Mouse (Mus musculus) C2C12 (cell line): Measurements from ENCODE around the gene Rnf157. TPM values are rescaled to one million over a fixed set of nuclear protein-coding genes. Genes with fewer than 3 reads are reported as not detected.

Source experiments
- H3K27me3 ChIP-seq: one replicate; pipeline ENCODE4 v1.6.1; 2011; ENCODE audit not compliant: control insufficient read depth, insufficient read depth, insufficient read length
- H3K36me3 ChIP-seq: one replicate; pipeline ENCODE4 v1.6.1; 2011; ENCODE audit not compliant: control insufficient read depth, insufficient read depth
- H3K4me3 ChIP-seq: one replicate; pipeline ENCODE4 v1.5.1; 2011; ENCODE audit warnings: mild to moderate bottlenecking, control low read depth; ENCODE audit not compliant: poor library complexity, insufficient read depth, severe bottlenecking
- H3K79me2 ChIP-seq: one replicate; pipeline ENCODE4 v1.6.1; 2011; ENCODE audit not compliant: control insufficient read depth, insufficient read depth
- H3K79me3 ChIP-seq: one replicate; pipeline ENCODE4 v1.6.1; 2011; ENCODE audit warnings: low read depth, control low read depth
- H3ac ChIP-seq: one replicate; pipeline ENCODE3; 2011; ENCODE audit warnings: low read depth; ENCODE audit not compliant: control insufficient read depth, insufficient read length
- CEBPB ChIP-seq: IDR thresholded peaks from one replicate; pipeline ENCODE4 v1.6.1; 2011; ENCODE audit warnings: low read depth, mild to moderate bottlenecking, control low read depth, moderate library complexity
- CTCF ChIP-seq: IDR thresholded peaks from one replicate; pipeline ENCODE4 v1.5.1; 2011; ENCODE audit not compliant: control insufficient read depth, insufficient read depth, insufficient read length
- FOSL1 ChIP-seq: IDR thresholded peaks from one replicate; pipeline ENCODE4 v1.8.0; 2011; ENCODE audit warnings: mild to moderate bottlenecking, low read length; ENCODE audit not compliant: poor library complexity, insufficient read depth, severe bottlenecking
- MAX ChIP-seq: IDR thresholded peaks from one replicate; pipeline ENCODE4 v1.6.1; 2011; ENCODE audit warnings: mild to moderate bottlenecking, control low read depth
- MYOD1 ChIP-seq: IDR thresholded peaks from one replicate; pipeline ENCODE4 v1.6.1; 2011; ENCODE audit warnings: low read depth; ENCODE audit not compliant: control insufficient read depth, insufficient read length
- MYOG ChIP-seq: IDR thresholded peaks from one replicate; pipeline ENCODE4 v1.6.1; 2011; ENCODE audit not compliant: control insufficient read depth, insufficient read length; ENCODE audit errors: extremely low read depth
- USF1 ChIP-seq: IDR thresholded peaks from one replicate; pipeline ENCODE4 v1.6.1; 2011; ENCODE audit warnings: low read depth, mild to moderate bottlenecking, control low read depth, moderate library complexity
- polyA plus RNA-seq: library from polyadenylated mRNA; unstranded; fragments of >200 nt; fragmentation: generic; extraction: Trizol; gene quantifications from one replicate; pipeline ENCODE4 v1.2.1, GENCODE M21; 2012; ENCODE audit warnings: missing spikeins

Rnf157 gene
- polyA plus RNA-seq, 1 experiment: 13.2 TPM

DNA sequence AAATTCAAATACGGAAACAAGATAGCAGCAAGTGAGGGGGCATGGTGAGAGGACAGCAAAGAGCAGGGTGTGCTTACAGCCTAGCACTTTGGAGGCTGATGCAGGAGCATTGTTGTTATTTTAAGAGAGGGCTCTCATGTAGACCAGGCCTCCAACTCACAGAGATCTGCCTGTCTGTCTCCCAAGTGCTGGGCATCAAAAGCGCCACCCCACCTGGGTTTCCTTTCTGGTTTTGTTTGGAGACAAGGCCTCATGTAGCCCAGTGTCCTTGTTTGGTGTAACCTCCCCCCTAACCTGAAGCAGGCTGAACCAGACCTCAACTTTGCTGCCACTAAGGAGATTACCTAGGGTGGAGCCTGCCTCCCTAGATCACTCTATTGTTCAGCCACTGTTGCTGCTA, 9.7 kb upstream of the Rnf157 start:
- no peak overlapping the region for H3K4me3 ChIP-seq
- H3K36me3 ChIP-seq: no peaks in the 10 kb centered on the region
- no peaks in the 10 kb centered on the region for H3K27me3 ChIP-seq
- no peak for TF ChIP-seq MYOG
- H3K79me3 ChIP-seq: no peaks in the 10 kb centered on the region
- no peak overlapping the region for H3ac ChIP-seq
- H3K79me2 ChIP-seq: no peaks in the 10 kb centered on the region

DNA sequence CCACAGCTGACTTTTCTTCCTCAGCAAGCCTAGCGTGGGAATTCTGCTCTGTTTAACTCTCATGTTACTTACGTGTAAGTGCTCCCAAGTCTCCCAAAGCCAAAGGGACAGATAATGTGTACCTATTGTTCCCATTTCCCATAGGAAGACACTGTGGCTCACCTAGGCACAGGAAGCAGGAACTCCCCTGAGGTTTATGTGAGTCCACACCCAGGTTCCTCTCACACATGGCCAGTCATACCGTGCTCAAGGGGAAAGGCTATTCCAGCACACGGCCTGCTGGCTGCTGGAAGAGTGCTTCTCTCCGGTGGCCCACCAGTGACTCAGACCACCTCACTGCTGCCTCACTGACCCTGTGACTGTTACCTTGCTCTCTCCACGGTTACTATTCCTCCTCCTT, 8.3 kb upstream of the Rnf157 start:
- no peaks in the 10 kb centered on the region for H3K36me3 ChIP-seq
- H3K27me3 ChIP-seq: no peaks in the 10 kb centered on the region
- TF ChIP-seq CEBPB: no peak
- no peak for TF ChIP-seq MYOG
- TF ChIP-seq CTCF: no peak
- TF ChIP-seq MYOD1: no peak
- no peak for TF ChIP-seq MAX
- TF ChIP-seq USF1: no peak
- no peak for TF ChIP-seq FOSL1
- H3ac ChIP-seq: no peak overlapping the region
- no peaks in the 10 kb centered on the region for H3K79me2 ChIP-seq
- H3K79me3 ChIP-seq: no peaks in the 10 kb centered on the region
- H3K4me3 ChIP-seq: no peak overlapping the region

DNA sequence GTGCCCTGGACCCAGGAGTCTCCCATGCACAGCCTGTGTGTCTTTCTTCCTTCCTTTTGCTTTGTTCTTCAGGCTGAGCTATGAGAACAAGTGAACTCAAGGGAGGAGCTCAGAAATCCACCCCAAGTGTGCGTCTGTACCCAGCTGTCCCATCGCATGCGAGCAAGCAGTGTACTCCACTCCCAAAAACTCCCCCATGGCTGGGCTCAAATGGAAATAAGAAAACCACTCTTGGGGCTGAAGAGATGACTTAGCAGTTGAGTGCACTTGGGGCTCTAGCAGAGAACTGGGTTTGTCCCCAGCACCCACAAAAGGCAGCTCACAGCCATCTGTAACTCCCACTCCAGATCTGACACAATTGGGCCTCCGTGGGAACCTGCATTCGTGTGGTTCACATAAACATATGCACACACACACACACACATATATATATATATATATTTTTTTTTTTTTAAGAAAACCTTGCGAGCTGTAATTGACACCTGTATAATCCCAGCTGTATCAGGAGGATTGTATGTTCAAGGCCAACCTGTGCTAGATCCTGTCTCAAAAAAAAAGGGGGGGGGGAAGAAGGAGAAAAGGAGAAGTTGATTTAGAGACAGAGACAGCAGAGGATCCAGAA, 6.1 kb upstream of the Rnf157 start:
- Histone ChIP-seq H3K36me3 (no peaks in the 10 kb centered on the region), H3ac (no peak overlapping the region), H3K79me3 (no peaks in the 10 kb centered on the region), H3K79me2 (no peaks in the 10 kb centered on the region), H3K27me3 (no peaks in the 10 kb centered on the region), H3K4me3 (no peak overlapping the region)
- TF ChIP-seq FOSL1 (no peak), MYOD1 (no peak), MAX (no peak), USF1 (no peak), CTCF (no peak), CEBPB (no peak), MYOG (no peak)

DNA sequence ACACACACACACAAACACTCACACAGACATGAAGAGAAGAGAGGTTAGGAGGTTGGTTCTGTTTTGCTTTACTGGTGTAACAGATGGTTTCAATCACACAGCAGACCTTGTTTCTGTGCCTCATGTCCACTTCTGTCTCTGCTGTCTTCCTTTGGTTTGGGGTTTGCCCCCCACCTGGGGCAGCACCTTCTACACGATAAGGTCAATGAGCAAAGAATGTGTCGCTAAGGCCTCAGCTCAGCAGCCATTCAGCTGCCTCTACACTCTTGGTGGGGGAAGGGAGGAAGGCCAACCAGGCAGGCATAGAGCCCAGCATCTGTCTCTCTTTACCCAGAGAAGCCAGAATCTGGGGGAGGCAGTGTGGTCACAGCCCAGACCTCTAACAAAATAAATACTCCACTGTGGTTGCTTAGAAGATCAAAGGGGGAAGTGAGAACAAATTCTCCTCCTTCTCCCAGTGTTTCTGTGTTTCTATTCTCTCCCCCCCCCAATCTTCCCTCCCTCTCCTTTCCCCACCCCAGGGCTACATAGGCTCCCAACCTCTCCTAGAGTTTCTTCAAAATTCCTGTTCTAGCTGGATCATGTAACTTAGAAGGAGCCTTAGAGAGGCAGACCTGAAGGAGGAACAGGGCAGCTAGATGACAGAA, 5.5 kb upstream of the Rnf157 start:
- Histone ChIP-seq H3ac (no peak overlapping the region), H3K36me3 (no peaks in the 10 kb centered on the region), H3K27me3 (no peaks in the 10 kb centered on the region), H3K4me3 (no peak overlapping the region), H3K79me2 (no peaks in the 10 kb centered on the region), H3K79me3 (no peaks in the 10 kb centered on the region)
- no peak for TF ChIP-seq USF1
- no peak for TF ChIP-seq MAX
- TF ChIP-seq MYOG: no peak
- no peak for TF ChIP-seq MYOD1
- no peak for TF ChIP-seq CEBPB
- TF ChIP-seq FOSL1: no peak
- TF ChIP-seq CTCF: no peak

DNA sequence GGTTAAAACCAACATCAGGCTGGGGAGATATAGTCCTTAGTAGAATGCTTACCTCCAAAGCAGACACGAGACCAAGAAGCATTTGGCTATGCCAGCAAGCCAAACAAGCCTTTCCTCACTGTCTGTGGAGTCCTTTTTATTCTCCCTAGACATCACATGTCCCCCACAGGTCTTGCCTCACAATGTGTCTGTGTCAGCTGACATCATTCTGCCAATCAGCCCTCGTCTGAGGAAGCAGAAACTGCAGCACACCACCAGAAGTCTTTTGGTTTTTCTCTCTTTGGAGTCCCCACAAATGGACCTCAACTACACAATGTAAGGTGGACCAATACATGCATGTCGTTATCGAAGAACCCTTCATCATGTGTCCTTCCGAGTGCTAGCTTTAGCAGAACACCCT, 4.2 kb upstream of the Rnf157 start:
- Histone ChIP-seq H3K36me3 (no peaks in the 10 kb centered on the region), H3ac (no peak overlapping the region), H3K27me3 (no peaks in the 10 kb centered on the region), H3K4me3 (no peak overlapping the region), H3K79me2 (no peaks in the 10 kb centered on the region), H3K79me3 (no peaks in the 10 kb centered on the region)
- TF ChIP-seq CEBPB (no peak), USF1 (no peak), FOSL1 (no peak), MYOG (no peak), CTCF (no peak), MYOD1 (no peak), MAX (no peak)
